Mouse (Mus musculus) intestine, embryonic 16.5 days (tissue): ENCODE results near the gene Exosc7. TPM values are rescaled to one million over a fixed set of nuclear protein-coding genes. Genes with fewer than 3 reads are reported as not detected.

Experiments used
- ATAC-seq: fragments of 200-750 bp; cut with Nextera tagmentation; 2 replicates; pipeline ENCODE4 v1.8.0; 2017; ENCODE audit warnings: moderate TSS enrichment, moderate library complexity
- H3K27ac ChIP-seq: fragments of 300-500 bp; sonication (generic); 2 replicates; pipeline ENCODE4 v1.5.1; 2014; ENCODE audit warnings: mild to moderate bottlenecking, low read length
- H3K27me3 ChIP-seq: fragments of 300-500 bp; sonication (generic); replicated peaks from 2 replicates; pipeline ENCODE4 v1.6.1; 2014; ENCODE audit warnings: low read length, control low read depth, mixed read lengths; ENCODE audit not compliant: control insufficient read depth, insufficient read depth
- H3K36me3 ChIP-seq: fragments of 300-500 bp; sonication (generic); 2 replicates; pipeline ENCODE4 v1.6.1; 2014; ENCODE audit warnings: low read length, control low read depth; ENCODE audit not compliant: control insufficient read depth, insufficient read depth
- H3K4me1 ChIP-seq: fragments of 300-500 bp; sonication (generic); 2 replicates; pipeline ENCODE4 v1.6.1; 2014; ENCODE audit warnings: low read length, control low read depth, mixed read lengths; ENCODE audit not compliant: control insufficient read depth, insufficient read depth
- H3K4me2 ChIP-seq: fragments of 300-500 bp; sonication (generic); 2 replicates; pipeline ENCODE4 v1.6.1; 2014; ENCODE audit warnings: low read depth, low read length, control low read depth
- H3K4me3 ChIP-seq: fragments of 300-500 bp; sonication (generic); 2 replicates; pipeline ENCODE4 v1.5.1; 2014; ENCODE audit warnings: mild to moderate bottlenecking, low read length
- H3K9ac ChIP-seq: fragments of 300-500 bp; sonication (generic); 2 replicates; pipeline ENCODE4 v1.6.1; 2014; ENCODE audit warnings: low read depth, low read length
- H3K9me3 ChIP-seq: fragments of 300-500 bp; sonication (generic); 2 replicates; pipeline ENCODE4 v1.6.1; 2016; ENCODE audit warnings: low read length, control low read depth; ENCODE audit not compliant: control insufficient read depth
- WGBS: fragments of 180-500 bp; shearing (Covaris S2); extraction: QIAGEN DNeasy Blood & Tissue Kit; methylation state at CpG from one replicate; pipeline ENCODE4 v1.1.7; 2014; 5-methylcytosine and 5-hydroxymethylcytosine counted together
- polyA plus RNA-seq: library from polyadenylated mRNA; unstranded; fragments of >200 nt; fragmentation: Nextera tagmentation; extraction: Ambion mirVana; gene quantifications from 2 replicates; pipeline ENCODE4 v1.2.1, GENCODE M21; 2015

Exosc7 gene
- polyA plus RNA-seq, 1 experiment from 2014 or later, result 146 TPM

- Histone ChIP-seq H3K9me3 (no peaks in the 10 kb centered on the region), H3K4me2 (no peak overlapping the region), H3K36me3 (peaks cover 14% of the 10 kb centered on the region; the same call in 1 of the 2 replicates), H3K27ac (no peak overlapping the region), H3K27me3 (no peaks in the 10 kb centered on the region), H3K4me3 (no peak overlapping the region), H3K9ac (no peak overlapping the region), H3K4me1 (0 out of 2 replicates have a peak, but pooled peaks cover 6% of the 10 kb centered on the region)
- 97% methylated on average over 6 of the region's 6 CpGs for WGBS
- ATAC-seq, result no peak
These were observed 14.6 kb downstream of the Exosc7 start for GRCm38 (mm10) chr9:123127663-123128062.

- peaks cover 30% of the 10 kb centered on the region; the same call in 1 of the 2 replicates for H3K36me3 ChIP-seq
- WGBS, result 93% methylated on average over 3 of the region's 3 CpGs
- no peak overlapping the region for H3K9ac ChIP-seq
- H3K27ac ChIP-seq, result no peak overlapping the region
- no peak for ATAC-seq
- H3K4me1 ChIP-seq, result no peaks in the 10 kb centered on the region
- H3K4me2 ChIP-seq, result no peak overlapping the region
- H3K27me3 ChIP-seq, result no peaks in the 10 kb centered on the region
- H3K4me3 ChIP-seq, result no peak overlapping the region
- H3K9me3 ChIP-seq, result no peaks in the 10 kb centered on the region
These were observed 20.0 kb downstream of the Exosc7 start for GRCm38 (mm10) chr9:123132994-123133393.

DNA sequence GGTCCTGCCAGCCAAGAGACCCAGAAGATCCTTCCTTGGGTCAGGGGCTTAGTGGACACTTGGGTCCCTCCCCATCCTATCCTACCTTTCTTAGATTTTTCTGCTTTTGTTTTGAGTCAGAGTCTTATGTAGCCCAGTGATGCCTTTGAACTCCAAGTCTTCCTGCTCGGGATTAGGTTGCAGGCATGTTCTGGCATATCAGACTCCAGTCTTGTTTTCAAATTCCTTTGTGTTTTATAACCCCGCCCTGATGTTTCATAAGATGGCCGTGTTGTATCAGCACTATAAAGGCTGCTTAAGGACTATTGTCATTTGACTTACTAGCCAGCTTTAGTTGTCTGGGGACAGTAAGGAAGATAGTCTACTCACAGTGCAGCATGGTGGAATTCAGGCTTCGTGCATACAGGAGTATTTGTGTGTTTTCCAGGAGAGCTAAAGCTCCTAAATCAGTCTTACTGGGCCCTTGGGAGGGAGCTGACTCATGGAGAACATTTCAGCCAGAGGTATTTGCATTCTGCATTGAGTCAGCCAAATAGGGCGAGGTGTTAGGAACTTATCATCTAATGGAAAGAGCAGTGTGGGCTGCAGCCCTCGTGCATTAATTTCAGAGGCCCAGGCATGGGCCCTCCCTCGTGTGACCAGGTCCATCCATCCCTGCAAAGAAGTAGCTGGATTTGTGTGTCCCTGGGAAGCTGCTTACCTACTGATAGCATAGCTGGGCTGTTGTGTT lies 24.1 kb downstream of the Exosc7 start:
- Histone ChIP-seq H3K27me3 (no peaks in the 10 kb centered on the region), H3K4me1 (peaks cover 5% of the 10 kb centered on the region; the same call in 1 of the 2 replicates), H3K9ac (no peak overlapping the region), H3K9me3 (no peaks in the 10 kb centered on the region), H3K4me2 (no peak overlapping the region), H3K4me3 (no peak overlapping the region), H3K36me3 (peaks cover 19% of the 10 kb centered on the region), H3K27ac (no peak overlapping the region)
- ATAC-seq, result no peak
- WGBS, result 81% methylated on average over 7 of the region's 7 CpGs

DNA sequence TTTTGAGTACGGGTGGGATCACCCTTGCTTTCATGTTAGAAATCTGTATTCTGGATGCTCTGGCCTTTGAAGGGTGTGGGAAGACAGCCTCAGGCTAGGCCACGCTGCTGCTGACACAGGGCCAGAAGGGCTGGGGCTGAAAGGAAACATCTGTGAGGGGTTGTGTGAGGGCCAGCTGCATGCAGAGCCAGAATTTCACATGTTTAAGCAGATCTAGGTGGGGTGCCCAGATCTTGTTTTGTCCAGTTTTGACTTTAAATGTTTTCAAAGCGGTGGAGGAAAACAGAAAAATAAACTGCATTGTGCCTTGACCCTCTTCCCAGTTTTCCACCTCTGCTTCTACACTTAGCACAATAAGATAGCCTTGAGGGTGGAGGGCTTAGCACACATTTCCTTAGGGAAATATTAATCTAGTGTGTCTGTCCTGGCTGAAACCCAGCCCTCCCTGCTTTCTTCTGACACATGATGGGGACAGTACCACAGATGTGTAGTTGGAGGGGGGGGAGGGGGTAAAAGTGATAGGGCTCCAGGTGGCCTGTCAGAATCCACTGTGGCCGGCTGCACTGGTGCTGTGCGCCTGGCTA lies 26.0 kb downstream of the Exosc7 start:
- Histone ChIP-seq H3K36me3 (peaks cover 11% of the 10 kb centered on the region), H3K4me1 (peaks cover 5% of the 10 kb centered on the region; the same call in 1 of the 2 replicates), H3K4me2 (no peak overlapping the region), H3K9me3 (peaks cover 1% of the 10 kb centered on the region; the same call in 1 of the 2 replicates), H3K9ac (no peak overlapping the region), H3K4me3 (no peak overlapping the region), H3K27ac (peak overlapping the region; percentile 50), H3K27me3 (no peaks in the 10 kb centered on the region)
- peak; percentile 87 for ATAC-seq
- 52% methylated on average over 5 of the region's 5 CpGs for WGBS

GRCm38 (mm10) chr9:123139887-123140614 lies 27.0 kb downstream of the Exosc7 start:
- H3K4me3 ChIP-seq, result no peak overlapping the region
- peaks cover 5% of the 10 kb centered on the region; the same call in 1 of the 2 replicates for H3K4me1 ChIP-seq
- no peaks in the 10 kb centered on the region for H3K27me3 ChIP-seq
- H3K27ac ChIP-seq, result peak overlapping the region; percentile 50
- ATAC-seq, result no peak
- peaks cover 6% of the 10 kb centered on the region; the same call in 1 of the 2 replicates for H3K9me3 ChIP-seq
- H3K36me3 ChIP-seq, result peaks cover 13% of the 10 kb centered on the region
- H3K4me2 ChIP-seq, result no peak overlapping the region
- no peak overlapping the region for H3K9ac ChIP-seq
- WGBS, result 83% methylated on average over 4 of the region's 4 CpGs

DNA sequence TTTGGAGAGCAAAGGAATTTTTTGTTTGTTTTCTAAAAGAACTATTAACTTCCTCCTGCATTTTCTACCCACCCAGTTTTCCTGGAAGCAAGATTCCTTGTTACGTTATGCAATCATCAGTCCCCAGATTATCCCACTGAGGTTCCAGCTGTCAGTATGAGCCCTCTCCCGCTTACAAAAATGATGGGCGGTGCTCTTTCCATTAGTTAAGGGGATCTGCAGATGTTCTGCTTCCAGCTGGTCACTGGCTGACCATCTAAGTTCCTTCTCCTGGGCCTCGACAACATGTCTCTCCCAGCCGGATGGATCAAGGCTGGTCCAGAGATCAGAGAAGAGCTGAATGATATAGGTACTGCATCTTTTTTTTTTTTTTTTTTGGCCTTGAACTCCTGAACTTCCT lies 35.4 kb downstream of the Exosc7 start:
- 60% methylated on average over 5 of the region's 5 CpGs for WGBS
- no peak overlapping the region for H3K27ac ChIP-seq
- no peaks in the 10 kb centered on the region for H3K27me3 ChIP-seq

DNA sequence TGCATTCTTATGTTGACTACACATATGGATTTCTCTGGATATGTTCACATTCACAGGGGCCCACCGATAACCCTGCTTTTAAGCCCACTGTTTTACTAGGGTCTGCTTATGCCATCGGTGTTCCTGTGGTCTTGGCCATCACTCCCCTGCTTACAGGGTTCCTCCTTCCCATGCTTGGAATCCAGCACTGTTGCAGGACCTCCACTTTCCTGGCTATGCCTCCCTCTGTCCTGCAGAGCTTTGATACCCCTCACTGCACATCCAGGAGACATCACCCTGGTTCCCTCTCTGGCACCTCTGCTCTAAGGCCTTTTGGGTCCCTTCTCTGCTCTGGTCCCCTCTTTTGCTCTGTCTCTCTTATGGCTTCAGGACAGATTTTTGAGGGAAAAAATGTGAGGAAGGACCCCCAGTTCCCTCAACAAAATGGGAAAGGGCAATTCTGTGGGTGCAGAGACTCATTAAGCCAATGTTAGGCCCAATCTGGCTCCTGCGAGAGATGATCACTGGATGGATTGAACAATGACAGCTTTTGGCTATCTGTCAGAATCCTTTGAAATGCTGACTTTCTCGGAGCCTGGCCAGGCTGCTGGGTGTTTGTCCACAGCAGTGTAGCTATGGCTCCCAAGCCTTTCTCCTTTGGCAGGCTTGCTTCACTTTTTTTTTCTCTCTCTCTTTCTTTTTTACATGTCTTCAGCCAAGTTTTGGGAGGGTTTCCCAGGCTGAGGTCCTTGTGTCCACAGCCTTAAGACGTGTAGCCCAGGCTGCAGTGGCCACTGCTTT lies 37.4 kb downstream of the Exosc7 start, which contains the start of gene Clec3b:
Gene Clec3b (plus strand): TSS at position 706 of the 780 bp plus-strand sequence.
- 71% methylated on average over 5 of the region's 5 CpGs for WGBS
- Histone ChIP-seq H3K4me3 (no peak within 1 kb of the TSS), H3K9ac (0 out of 2 replicates have a peak within 1 kb of the TSS, but pooled peaks have one; percentile 14), H3K4me1 (peaks cover 2% of the 10 kb centered on the region; the same call in 1 of the 2 replicates), H3K27ac (no peak within 1 kb of the TSS), H3K36me3 (no peaks in the 10 kb centered on the region), H3K9me3 (no peaks in the 10 kb centered on the region; the same call in 1 of the 2 replicates), H3K4me2 (no peak within 1 kb of the TSS), H3K27me3 (no peaks in the 10 kb centered on the region)
- no peak for ATAC-seq

More for the DNA sequence above, 35.4 kb downstream of the Exosc7 start:
- Histone ChIP-seq H3K4me1 (peaks cover 2% of the 10 kb centered on the region; the same call in 1 of the 2 replicates), H3K4me2 (no peak overlapping the region), H3K9me3 (peaks cover 6% of the 10 kb centered on the region; the same call in 1 of the 2 replicates), H3K36me3 (peaks cover 4% of the 10 kb centered on the region; the same call in 1 of the 2 replicates), H3K4me3 (no peak overlapping the region), H3K9ac (no peak overlapping the region)
- peak; percentile 49; the same call in 1 of the 2 replicates for ATAC-seq

DNA sequence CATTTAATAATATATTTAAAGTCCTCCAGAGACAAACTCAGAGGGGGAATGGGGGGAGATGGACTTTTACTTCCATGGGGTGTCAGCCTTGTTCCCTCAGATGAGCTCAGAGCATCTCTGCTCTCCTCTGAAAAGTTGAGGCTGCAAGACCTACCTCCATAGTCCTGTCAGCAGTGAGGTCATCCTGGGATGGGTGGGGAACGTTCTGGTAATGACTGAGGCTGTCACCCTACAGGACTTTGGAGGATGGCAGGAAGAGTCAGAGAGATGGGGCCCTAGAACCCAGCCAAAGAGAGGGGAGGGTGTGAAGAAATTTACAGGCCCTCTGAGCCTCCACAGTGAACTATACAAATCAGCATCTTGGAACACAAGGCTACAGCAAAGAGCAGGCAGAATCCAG lies 38.5 kb downstream of the Exosc7 start:
- Histone ChIP-seq H3K9ac (no peak overlapping the region), H3K27me3 (no peaks in the 10 kb centered on the region), H3K36me3 (no peaks in the 10 kb centered on the region), H3K9me3 (no peaks in the 10 kb centered on the region), H3K4me3 (no peak overlapping the region), H3K4me1 (peaks cover 2% of the 10 kb centered on the region; the same call in 1 of the 2 replicates), H3K27ac (no peak overlapping the region), H3K4me2 (no peak overlapping the region)
- 42% methylated on average over 1 of the region's 1 CpGs for WGBS
- ATAC-seq, result no peak
